16 mouse cellular contexts compared by ENCODE assay signal in the genomic region with DNA sequence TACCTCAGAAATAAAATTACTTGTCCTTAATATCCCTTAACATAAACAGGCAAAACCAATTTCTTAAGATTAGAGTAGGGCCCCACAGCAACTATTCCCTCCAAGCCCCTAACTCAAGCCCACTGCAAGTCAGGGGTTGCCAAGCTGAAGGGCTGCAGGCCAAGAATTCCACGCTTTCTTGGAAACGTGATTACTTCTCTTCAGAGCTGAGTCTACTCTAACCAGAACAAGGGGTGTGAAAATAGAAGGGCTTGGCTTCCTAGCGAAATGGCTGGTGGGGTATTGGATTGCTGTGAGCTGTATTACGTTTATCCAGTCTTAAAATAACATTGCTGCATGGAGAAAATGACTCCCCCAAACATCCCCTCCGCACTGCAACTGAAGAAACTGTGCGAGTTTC. TPM values are rescaled to one million over a fixed set of nuclear protein-coding genes. Genes with fewer than 3 reads are reported as not detected.
DNase-seq lines count a peak whose midpoint lies in the region; ATAC-seq and TF ChIP-seq lines count a peak whose summit lies in the region.
"Had no signal": no experiment of that assay in that cellular context is flagged by ENCODE, and none has a peak within 500 bp of the region (broad histone marks: within the 10 kb centered on the region; RNA-seq: fewer than 3 reads in every experiment).

No protein-coding gene starts in this region.

- H3K9me3 ChIP-seq in heart, embryonic 10.5 days = no peaks in the 10 kb centered on the region
- no peaks in the 10 kb centered on the region for H3K9me3 ChIP-seq in lung, embryonic 14.5 days (ENCODE audit: low read depth, low read length)
- H3K9me3 ChIP-seq in limb, embryonic 13.5 days = no peaks in the 10 kb centered on the region
- H3K9me3 ChIP-seq in stomach, embryonic 16.5 days (replicated peaks; ENCODE audit: control insufficient read depth, low read length) = no peaks in the 10 kb centered on the region
- H3K9me3 ChIP-seq: hindbrain, embryonic 10.5 days; intestine, embryonic 15.5 days; neural tube, embryonic 15.5 days had no signal

- peaks cover 46% of the 10 kb centered on the region for H3K4me1 ChIP-seq in heart, embryonic 10.5 days
- H3K4me1 ChIP-seq in lung, embryonic 14.5 days (ENCODE audit: insufficient read depth) = no peaks in the 10 kb centered on the region
- H3K4me1 ChIP-seq in limb, embryonic 13.5 days = peaks cover 46% of the 10 kb centered on the region
- H3K4me1 ChIP-seq in stomach, embryonic 16.5 days (ENCODE audit: control insufficient read depth, insufficient read depth, low read length) = peaks cover 14% of the 10 kb centered on the region; the same call in 1 of the 2 replicates

- DNase-seq in heart, embryonic 10.5 days (ENCODE audit: low spot score) = no peak
- no peak for DNase-seq in heart, adult 8-10 months (ENCODE audit: low spot score)
- peak; percentile 72 for DNase-seq in lung, embryonic 14.5 days
- no peak for DNase-seq in lung, postnatal 4 days
- DNase-seq: cerebellum, postnatal 36 days; kidney, postnatal 36 days; right cerebral cortex, adult 18-20 months; thymus, postnatal 14 days had no signal

- H3K4me3 ChIP-seq in heart, embryonic 10.5 days = no peak overlapping the region
- H3K4me3 ChIP-seq in lung, embryonic 14.5 days (ENCODE audit: low read depth, low read length) = no peak overlapping the region
- no peak overlapping the region for H3K4me3 ChIP-seq in limb, embryonic 13.5 days
- H3K4me3 ChIP-seq in stomach, embryonic 16.5 days (replicated peaks; ENCODE audit: low read length) = no peak overlapping the region
- H3K4me3 ChIP-seq: hindbrain, embryonic 10.5 days; intestine, embryonic 15.5 days; neural tube, embryonic 15.5 days had no signal

- peak overlapping the region; percentile 16; the same call in 1 of the 2 replicates for H3K27ac ChIP-seq in heart, embryonic 10.5 days
- peak overlapping the region; percentile 40; the same call in 1 of the 2 replicates for H3K27ac ChIP-seq in lung, embryonic 14.5 days (ENCODE audit: low read depth)
- peak overlapping the region; percentile 81 for H3K27ac ChIP-seq in limb, embryonic 13.5 days
- peak overlapping the region; percentile 33; the same call in 1 of the 2 replicates for H3K27ac ChIP-seq in stomach, embryonic 16.5 days (ENCODE audit: low read length)
- H3K27ac ChIP-seq: hindbrain, embryonic 10.5 days; intestine, embryonic 15.5 days; neural tube, embryonic 15.5 days had no signal

- no peaks in the 10 kb centered on the region for H3K27me3 ChIP-seq in heart, embryonic 10.5 days (ENCODE audit: insufficient read depth, poor library complexity, severe bottlenecking)
- H3K27me3 ChIP-seq in lung, embryonic 14.5 days (ENCODE audit: insufficient read depth, low read length) = no peaks in the 10 kb centered on the region
- H3K27me3 ChIP-seq in limb, embryonic 13.5 days = no peaks in the 10 kb centered on the region
- H3K27me3 ChIP-seq in stomach, embryonic 16.5 days (ENCODE audit: control insufficient read depth, insufficient read depth, low read length) = no peaks in the 10 kb centered on the region
- H3K27me3 ChIP-seq: intestine, embryonic 15.5 days; neural tube, embryonic 15.5 days had no signal

- ATAC-seq in lung, embryonic 14.5 days (ENCODE audit: insufficient read depth) = peak; percentile 47; the same call in 1 of the 2 replicates
- ATAC-seq in limb, embryonic 13.5 days (ENCODE audit: low FRiP score, low read depth) = peak; percentile 82; the same call in 1 of the 2 replicates
- peak; percentile 44; the same call in 1 of the 2 replicates for ATAC-seq in stomach, embryonic 16.5 days (ENCODE audit: insufficient read depth, low FRiP score)
- no peak for ATAC-seq in erythroid progenitor cell, adult 5-6 weeks (replicated peaks; ENCODE audit: low FRiP score, poor library complexity, severe bottlenecking)
- ATAC-seq: activated CD4-positive, CD25-positive, alpha-beta regulatory T cell, adult 4 months; intestine, embryonic 15.5 days had no signal

- peaks cover 56% of the 10 kb centered on the region for H3K36me3 ChIP-seq in heart, embryonic 10.5 days
- no peaks in the 10 kb centered on the region for H3K36me3 ChIP-seq in lung, embryonic 14.5 days (ENCODE audit: insufficient read depth)
- no peaks in the 10 kb centered on the region for H3K36me3 ChIP-seq in limb, embryonic 13.5 days
- H3K36me3 ChIP-seq in stomach, embryonic 16.5 days (ENCODE audit: control insufficient read depth, insufficient read depth, low read length) = no peaks in the 10 kb centered on the region
- H3K36me3 ChIP-seq: hindbrain, embryonic 10.5 days; intestine, embryonic 15.5 days; neural tube, embryonic 15.5 days had no signal

- TF ChIP-seq CTCF in lung, embryonic 14.5 days (IDR thresholded peaks at IDR 0.05; ENCODE audit: low read depth) = no peak

- no peak overlapping the region for H3K4me2 ChIP-seq in lung, embryonic 14.5 days
- H3K4me2 ChIP-seq in limb, embryonic 13.5 days (replicated peaks) = peak overlapping the region; percentile 41
- no peak overlapping the region for H3K4me2 ChIP-seq in stomach, embryonic 16.5 days (ENCODE audit: low read depth, low read length)
- H3K4me2 ChIP-seq: intestine, embryonic 15.5 days; neural tube, embryonic 15.5 days had no signal

- H3K9ac ChIP-seq in lung, embryonic 14.5 days = no peak overlapping the region
- no peak overlapping the region for H3K9ac ChIP-seq in limb, embryonic 13.5 days
- no peak overlapping the region for H3K9ac ChIP-seq in stomach, embryonic 16.5 days (ENCODE audit: low read length)
- H3K9ac ChIP-seq: intestine, embryonic 15.5 days; neural tube, embryonic 15.5 days had no signal

- 61% methylated on average over 6 of the region's 6 CpGs for WGBS in heart, embryonic 10.5 days
- WGBS in lung, embryonic 14.5 days = 57% methylated on average over 6 of the region's 6 CpGs
- 40% methylated on average over 6 of the region's 6 CpGs for WGBS in limb, embryonic 13.5 days
- WGBS in stomach, embryonic 16.5 days = 45% methylated on average over 6 of the region's 6 CpGs

RNA-seq across cellular contexts. Expression of a gene that starts 25.4 kb away (rescaled TPM):
- polyA plus RNA-seq in heart, embryonic 10.5 days (2016; fragmentation: Nextera tagmentation; extraction: Ambion mirVana) = 27.7 and 37.4 TPM in 2 replicates
- total RNA-seq in heart, adult 8-10 months (2022) = 10 to 100 TPM; 32.9 to 44.3 (median 39.1) TPM
- 21.6 and 22.0 TPM in 2 replicates for polyA plus RNA-seq in lung, embryonic 14.5 days (2014; fragmentation: Nextera tagmentation; extraction: Ambion mirVana)
- polyA plus RNA-seq in limb, embryonic 13.5 days (2015; fragmentation: Nextera tagmentation; extraction: Ambion mirVana) = 13.3 and 14.5 TPM in 2 replicates
- 8.8 and 10.9 TPM in 2 replicates for polyA plus RNA-seq in stomach, embryonic 16.5 days (2015; fragmentation: Nextera tagmentation; extraction: Ambion mirVana)
- 3.6 and 5.0 TPM in 2 replicates for total RNA-seq in erythroid progenitor cell, adult 5-6 weeks (2015; ENCODE audit: low replicate concordance)
- 0.83 and 1.2 TPM in 2 replicates for total RNA-seq in erythroid progenitor cell, adult 5-6 weeks (2017; ENCODE audit: low replicate concordance)

RNA-seq across cellular contexts. Expression of a gene that starts 54.4 kb away (rescaled TPM):
- 28.5 and 34.6 TPM in 2 replicates for polyA plus RNA-seq in heart, embryonic 10.5 days (2016; fragmentation: Nextera tagmentation; extraction: Ambion mirVana)
- 10 to 100 TPM in 2 of 4 experiments, 1 to 10 TPM in 2; 7.2 to 11.7 (median 9.6) TPM for total RNA-seq in heart, adult 8-10 months (2022)
- polyA plus RNA-seq in lung, embryonic 14.5 days (2014; fragmentation: Nextera tagmentation; extraction: Ambion mirVana) = 36.6 and 39.0 TPM in 2 replicates
- 36.7 and 37.2 TPM in 2 replicates for polyA plus RNA-seq in limb, embryonic 13.5 days (2015; fragmentation: Nextera tagmentation; extraction: Ambion mirVana)
- 20.8 TPM in 2 replicates for polyA plus RNA-seq in stomach, embryonic 16.5 days (2015; fragmentation: Nextera tagmentation; extraction: Ambion mirVana)
- 4.3 and 8.8 TPM in 2 replicates for total RNA-seq in erythroid progenitor cell, adult 5-6 weeks (2015; ENCODE audit: low replicate concordance)
- 2.2 and 6.7 TPM in 2 replicates for total RNA-seq in erythroid progenitor cell, adult 5-6 weeks (2017; ENCODE audit: low replicate concordance)
- total RNA-seq: CH12.LX had no signal

Comparison
In these comparisons a context has a peak if more than half of its experiments do, and no peak if none do; other contexts are left out.
1. H3K27ac ChIP-seq: peak in every context shown above with its lines; median percentile 81 in limb, embryonic 13.5 days; 40 in lung, embryonic 14.5 days; 33 in stomach, embryonic 16.5 days; 16 in heart, embryonic 10.5 days.